Mouse (Mus musculus) CH12.LX (cell line): Measurements from ENCODE around the gene Lzts3. TPM values are rescaled to one million over a fixed set of nuclear protein-coding genes. Genes with fewer than 3 reads are reported as not detected.

Experiments used
- DNase-seq: peaks from one replicate; pipeline ENCODE4 v3.0.0-alpha.2; 2013; ENCODE audit errors: extremely low read depth
- H3K27ac ChIP-seq: 2 replicates; pipeline ENCODE4 v1.5.1; 2012; ENCODE audit warnings: low read depth, mild to moderate bottlenecking, control low read depth, moderate library complexity; ENCODE audit not compliant: insufficient read depth
- H3K27me3 ChIP-seq: replicated peaks from 2 replicates; pipeline ENCODE3; 2012; ENCODE audit warnings: inconsistent platforms
- H3K36me3 ChIP-seq, 2 experiments: replicated peaks in 1 of 2; 2 replicates each; pipeline versions ENCODE3 to v1.6.1; 2012; ENCODE audit warnings: inconsistent platforms in 1 of 2, low read length in 1 of 2, mild to moderate bottlenecking in 1 of 2, mixed read lengths in 1 of 2, moderate library complexity in 1 of 2; ENCODE audit not compliant: control insufficient read depth in 1 of 2, insufficient read depth in 1 of 2
- H3K4me1 ChIP-seq, 2 experiments: 2 replicates each; pipeline ENCODE4 v1.6.1; 2012; ENCODE audit warnings: inconsistent platforms in 1 of 2, moderate library complexity in 1 of 2; ENCODE audit not compliant: insufficient read depth in 2 of 2, control insufficient read depth in 1 of 2
- H3K4me2 ChIP-seq: 2 replicates; pipeline ENCODE4 v1.6.1; 2012; ENCODE audit warnings: low read depth, mild to moderate bottlenecking, control low read depth; ENCODE audit not compliant: poor library complexity, insufficient read depth, severe bottlenecking
- H3K4me3 ChIP-seq, 3 experiments: fragments of 150-350 bp in 1 of 3; sonication (generic) in 1 of 3; replicated peaks in 1 of 3; 2 replicates each; pipeline versions ENCODE3 to v1.5.1; 2011 to 2012; ENCODE audit warnings: low read depth in 2 of 3, low read length in 2 of 3, mild to moderate bottlenecking in 2 of 3, moderate library complexity in 2 of 3, control low read depth in 1 of 3, improper control_type of control experiment in 1 of 3, inconsistent platforms in 1 of 3, mixed read lengths in 1 of 3; ENCODE audit not compliant: poor library complexity in 1 of 3
- H3K79me2 ChIP-seq: replicated peaks from 2 replicates; pipeline ENCODE4 v1.6.1; 2012; ENCODE audit warnings: mild to moderate bottlenecking, moderate library complexity; ENCODE audit not compliant: control insufficient read depth, poor library complexity, insufficient read depth, severe bottlenecking; ENCODE audit errors: extremely low read depth
- H3K9ac ChIP-seq: 2 replicates; pipeline ENCODE4 v1.6.1; 2012; ENCODE audit warnings: low read depth, mild to moderate bottlenecking, control low read depth, moderate library complexity; ENCODE audit not compliant: insufficient read depth
- H3K9me3 ChIP-seq: replicated peaks from 2 replicates; pipeline ENCODE3; 2012; ENCODE audit warnings: low read length, inconsistent platforms, mixed read lengths
- CHD2 ChIP-seq: IDR thresholded peaks from 2 replicates; pipeline ENCODE4 v1.6.1; 2011; ENCODE audit warnings: low read length, improper control_type of control experiment
- ELF1 ChIP-seq: IDR thresholded peaks from 2 replicates; pipeline ENCODE4 v1.6.1; 2014; ENCODE audit warnings: low read depth, mild to moderate bottlenecking, inconsistent platforms, low read length, improper control_type of control experiment
- EP300 ChIP-seq: IDR thresholded peaks from 2 replicates; pipeline ENCODE4 v1.6.1; 2011; ENCODE audit warnings: low read length, improper control_type of control experiment
- JUND ChIP-seq: conservative IDR thresholded peaks from 2 replicates; pipeline ENCODE4 v1.6.1; 2011; ENCODE audit warnings: low read depth, low read length, improper control_type of control experiment
- KAT2A ChIP-seq: IDR thresholded peaks from 2 replicates; pipeline ENCODE4 v1.6.1; 2012; ENCODE audit warnings: low read length, improper control_type of control experiment, inconsistent platforms; ENCODE audit not compliant: insufficient replicate concordance
- MAFK ChIP-seq: IDR thresholded peaks from 2 replicates; pipeline ENCODE4 v1.6.1; 2011; ENCODE audit warnings: low read length, improper control_type of control experiment; ENCODE audit not compliant: insufficient replicate concordance
- MAX ChIP-seq: IDR thresholded peaks from 2 replicates; pipeline ENCODE4 v1.6.1; 2011; ENCODE audit warnings: low read length, improper control_type of control experiment
- MEF2A ChIP-seq: IDR thresholded peaks from 2 replicates; pipeline ENCODE4 v1.6.1; 2014; ENCODE audit warnings: low read depth, mild to moderate bottlenecking, inconsistent platforms, low read length, improper control_type of control experiment, borderline replicate concordance
- PAX5 ChIP-seq: IDR thresholded peaks from 2 replicates; pipeline ENCODE4 v1.6.1; 2012; ENCODE audit warnings: low read length, inconsistent platforms, mixed read lengths
- SIN3A ChIP-seq: IDR thresholded peaks from 2 replicates; pipeline ENCODE4 v1.6.1; 2012; ENCODE audit warnings: low read length, improper control_type of control experiment, inconsistent platforms
- SMC3 ChIP-seq: IDR thresholded peaks from 2 replicates; pipeline ENCODE4 v1.6.1; 2011; ENCODE audit warnings: low read depth, low read length, improper control_type of control experiment
- TBP ChIP-seq: conservative IDR thresholded peaks from 2 replicates; pipeline ENCODE4 v1.6.1; 2011; ENCODE audit warnings: low read depth, low read length, improper control_type of control experiment
- TCF12 ChIP-seq: IDR thresholded peaks from 2 replicates; pipeline ENCODE4 v1.6.1; 2014; ENCODE audit warnings: low read depth, mild to moderate bottlenecking, inconsistent platforms, low read length, improper control_type of control experiment
- UBTF ChIP-seq: IDR thresholded peaks from 2 replicates; pipeline ENCODE4 v1.6.1; 2012; ENCODE audit warnings: low read depth, mild to moderate bottlenecking, inconsistent platforms, low read length, improper control_type of control experiment, moderate library complexity
- USF1 ChIP-seq: IDR thresholded peaks from 2 replicates; pipeline ENCODE4 v1.6.1; 2014; ENCODE audit warnings: low read depth, mild to moderate bottlenecking, inconsistent platforms, low read length, improper control_type of control experiment
- ZMIZ1 ChIP-seq: IDR thresholded peaks from 2 replicates; pipeline ENCODE4 v1.6.1; 2012; ENCODE audit warnings: low read depth, mild to moderate bottlenecking, inconsistent platforms, low read length, improper control_type of control experiment
- dilution Hi-C: fragments of 300-500 bp; cut with MboI; formaldehyde crosslinking; loops from 2 replicates; pipeline ENCODE4 v1.14.3; 2020; ENCODE audit warnings: low sequenced_read_pairs; ENCODE audit not compliant: extremely low pct_unique_long_range_greater_than_20kb, extremely low pct_ligation_motif_present
- in situ Hi-C: fragments of 300-500 bp; cut with MboI; formaldehyde crosslinking; loops from 3 replicates; pipeline ENCODE4 v1.14.3; 2019; ENCODE audit warnings: low sequenced_read_pairs, low pct_ligation_motif_present, low pct_unique_long_range_greater_than_20kb, mixed read lengths
- polyA plus RNA-seq: library from polyadenylated mRNA; unstranded; fragments of >175 nt; gene quantifications from 2 replicates; pipeline ENCODE4 v1.2.1, GENCODE M21; 2012; ENCODE audit warnings: low read depth; ENCODE audit not compliant: insufficient read length
- total RNA-seq, 2 experiments: library from RNA; depleted of rRNA; stranded (reverse); fragments of 300-350 nt in 1 of 2; fragments of >200 nt in 1 of 2; gene quantifications; 2 replicates each; pipeline ENCODE4 v1.2.3; 2012 to 2014

Lzts3 gene
- total and polyA plus RNA-seq, 3 experiments = 1.5 to 4.2 (median 3.9) TPM

- Histone ChIP-seq H3K79me2 (peaks cover 18% of the 10 kb centered on the region), H3K9me3 (no peaks in the 10 kb centered on the region), H3K4me3 (no peak overlapping the region), H3K27me3 (no peaks in the 10 kb centered on the region), H3K27ac (no peak overlapping the region), H3K4me2 (no peak overlapping the region), H3K9ac (no peak overlapping the region), H3K4me1 (peaks cover 13 to 27% of the 10 kb centered on the region in 2 experiments), H3K36me3 (peaks cover 3 to 34% of the 10 kb centered on the region in 2 experiments)
- no peak for DNase-seq
- in situ Hi-C loops (no loop called here), dilution Hi-C loops (no loop called here)
- no peak for TF ChIP-seq TCF12
- no peak for TF ChIP-seq MEF2A
- TF ChIP-seq MAX = no peak
- no peak for TF ChIP-seq TBP
- no peak for TF ChIP-seq SMC3
- TF ChIP-seq SIN3A = no peak
- TF ChIP-seq JUND = no peak
- no peak for TF ChIP-seq ZMIZ1
- TF ChIP-seq KAT2A = no peak
- no peak for TF ChIP-seq ELF1
Measured at GRCm38 (mm10) chr2:130632887-130633675, 9.5 kb downstream of the Lzts3 start.

DNA sequence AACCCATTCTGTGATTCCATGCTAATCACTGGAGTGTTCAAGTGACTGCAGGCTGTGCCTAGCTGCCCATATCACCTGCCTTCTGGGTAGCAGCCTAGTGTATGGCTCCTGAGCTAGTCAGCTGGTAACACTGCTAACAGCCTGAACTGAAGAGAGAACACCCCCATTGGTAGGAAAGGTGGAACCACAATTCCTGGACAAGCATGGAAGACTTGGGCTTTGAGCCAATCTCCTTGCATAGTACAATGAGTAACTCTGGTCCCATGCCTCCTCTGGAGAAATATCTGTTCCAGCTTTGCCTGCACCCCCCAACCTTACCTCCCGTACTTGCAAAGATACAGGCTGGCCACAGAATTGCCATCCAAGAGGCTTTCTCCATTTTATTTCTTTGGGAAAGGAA is 10.2 kb downstream of the Lzts3 start:
- H3K9me3 ChIP-seq = no peaks in the 10 kb centered on the region
- TF ChIP-seq UBTF = no peak
- TF ChIP-seq CHD2 = no peak
- no peak for TF ChIP-seq MAFK
- no peak for TF ChIP-seq USF1
- no peak for TF ChIP-seq EP300
- TF ChIP-seq PAX5 = no peak
- TF ChIP-seq, all 38 proteins: peak for 0
- Histone ChIP-seq H3K36me3 (peaks cover 7 to 40% of the 10 kb centered on the region in 2 experiments), H3K4me3 (no peak overlapping the region), H3K79me2 (peaks cover 25% of the 10 kb centered on the region), H3K9ac (no peak overlapping the region), H3K27me3 (no peaks in the 10 kb centered on the region), H3K4me1 (peaks cover 13 to 27% of the 10 kb centered on the region in 2 experiments), H3K4me2 (no peak overlapping the region), H3K27ac (no peak overlapping the region)
- dilution Hi-C loops = no loop called here
- in situ Hi-C loops = no loop called here
- no peak for DNase-seq
